Mouse (Mus musculus) lung, postnatal 0 days (tissue): ENCODE measurements at regions not wholly inside any gene's neighbourhood (a gene's known extent, or its start where the extent isn't known, plus 50 kb on each side); places are given as distances from the start of the nearest gene placed in this dataset.

Experiments used
- CTCF ChIP-seq: IDR thresholded peaks from 2 replicates; pipeline ENCODE4 v1.5.1; 2016; ENCODE audit warnings: antibody characterized with exemption, mild to moderate bottlenecking
- EP300 ChIP-seq: IDR thresholded peaks from 2 replicates; pipeline ENCODE4 v1.6.1; 2016; ENCODE audit warnings: antibody characterized with exemption, mild to moderate bottlenecking, control low read depth

DNA sequence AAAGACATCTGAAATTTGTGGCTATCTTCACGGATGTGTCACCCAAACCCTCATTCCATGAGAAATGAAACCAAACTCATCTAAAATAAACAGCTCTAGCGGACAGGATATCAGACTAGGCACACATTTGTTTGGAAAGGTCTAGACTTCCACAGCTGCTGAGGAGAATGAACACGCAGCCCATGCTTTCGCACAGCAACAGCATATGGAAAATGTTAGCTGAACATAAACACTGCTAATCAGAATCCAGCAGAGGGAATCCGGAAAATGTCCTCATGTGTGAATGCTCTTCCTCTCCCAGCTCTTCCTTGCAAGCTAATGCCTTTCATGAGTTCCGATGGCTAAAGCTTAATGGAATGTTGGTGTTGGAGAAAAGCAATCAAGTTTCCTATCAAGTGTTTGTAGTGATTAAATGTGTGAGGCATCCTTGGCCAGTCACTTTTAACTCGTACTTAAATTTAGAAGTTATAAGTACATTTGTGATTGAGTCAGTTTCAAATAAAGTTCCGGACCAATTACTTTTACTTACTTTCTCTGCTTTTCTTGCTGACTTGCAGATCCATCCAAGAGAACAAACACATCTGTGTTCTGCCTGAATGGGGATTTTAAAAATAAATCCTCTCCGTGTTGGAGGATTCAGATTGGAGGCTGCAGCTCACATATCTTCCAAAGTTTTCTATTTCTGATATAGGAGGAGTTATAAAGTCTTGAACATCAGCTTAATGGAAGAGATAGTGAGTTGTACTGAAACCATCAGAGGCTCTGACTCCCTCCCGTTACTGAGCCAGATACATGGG is 124.9 kb downstream of the Samd5 start:
- TF ChIP-seq CTCF (no peak), EP300 (peak; percentile 74)
